Mouse (Mus musculus) common myeloid progenitor, adult 5-6 weeks (primary cell): ENCODE data around the gene BC003965. TPM values are rescaled to one million over a fixed set of nuclear protein-coding genes. Genes with fewer than 3 reads are reported as not detected.

Experiments
- ATAC-seq: replicated peaks from 2 replicates; pipeline ENCODE4 v1.8.0; 2016; ENCODE audit warnings: low read depth, mild to moderate bottlenecking, moderate TSS enrichment, inconsistent platforms; ENCODE audit not compliant: poor library complexity, severe bottlenecking
- total RNA-seq: library from RNA; stranded (forward); fragments of 200-1000, 187-1606 nt; gene quantifications from 2 replicates; pipeline ENCODE4 v1.2.3, GENCODE M21; 2017

Gene BC003965
- total RNA-seq, 1 experiment from 2014 or later = 11.6 TPM

DNA sequence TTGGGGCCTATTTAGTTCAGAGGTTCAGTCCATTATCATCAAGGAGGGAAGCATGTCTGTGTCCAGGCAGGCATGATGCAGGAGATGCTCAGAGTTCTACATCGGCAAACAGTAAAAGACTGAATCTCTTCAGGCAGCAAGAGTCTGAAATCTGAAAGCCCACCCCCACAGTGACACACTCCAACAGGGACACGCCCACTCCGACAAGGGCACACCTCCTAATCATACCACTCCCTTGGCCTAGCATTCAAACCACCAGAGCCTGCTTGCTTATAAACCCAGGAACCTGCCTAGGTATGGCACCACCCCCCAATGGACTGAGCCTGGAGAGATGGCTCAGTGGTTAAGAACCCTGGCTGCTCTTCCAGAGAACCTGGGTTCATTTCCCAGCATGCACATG is 31.1 kb downstream of the BC003965 start:
- ATAC-seq = no peak

DNA sequence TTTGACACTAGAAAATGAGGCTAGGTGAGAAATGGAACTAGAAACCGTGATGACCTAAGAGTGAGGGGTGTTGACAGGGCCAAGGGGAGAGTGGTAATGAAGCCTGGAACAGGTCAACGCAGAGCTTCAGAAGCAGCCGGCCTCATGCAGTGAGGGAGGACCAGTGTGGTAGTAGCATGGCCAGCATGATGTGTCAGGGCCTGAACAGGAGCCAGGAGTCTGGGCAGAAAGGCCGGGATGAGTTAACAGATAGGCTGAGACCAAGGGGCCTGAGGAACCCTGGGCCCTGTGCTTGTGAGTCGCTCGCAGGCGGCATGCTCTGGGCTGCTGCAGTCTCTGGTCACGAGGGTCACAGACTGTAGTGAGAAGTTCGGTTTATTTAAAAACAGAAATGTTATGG is 34.6 kb downstream of the BC003965 start:
- no peak for ATAC-seq

DNA sequence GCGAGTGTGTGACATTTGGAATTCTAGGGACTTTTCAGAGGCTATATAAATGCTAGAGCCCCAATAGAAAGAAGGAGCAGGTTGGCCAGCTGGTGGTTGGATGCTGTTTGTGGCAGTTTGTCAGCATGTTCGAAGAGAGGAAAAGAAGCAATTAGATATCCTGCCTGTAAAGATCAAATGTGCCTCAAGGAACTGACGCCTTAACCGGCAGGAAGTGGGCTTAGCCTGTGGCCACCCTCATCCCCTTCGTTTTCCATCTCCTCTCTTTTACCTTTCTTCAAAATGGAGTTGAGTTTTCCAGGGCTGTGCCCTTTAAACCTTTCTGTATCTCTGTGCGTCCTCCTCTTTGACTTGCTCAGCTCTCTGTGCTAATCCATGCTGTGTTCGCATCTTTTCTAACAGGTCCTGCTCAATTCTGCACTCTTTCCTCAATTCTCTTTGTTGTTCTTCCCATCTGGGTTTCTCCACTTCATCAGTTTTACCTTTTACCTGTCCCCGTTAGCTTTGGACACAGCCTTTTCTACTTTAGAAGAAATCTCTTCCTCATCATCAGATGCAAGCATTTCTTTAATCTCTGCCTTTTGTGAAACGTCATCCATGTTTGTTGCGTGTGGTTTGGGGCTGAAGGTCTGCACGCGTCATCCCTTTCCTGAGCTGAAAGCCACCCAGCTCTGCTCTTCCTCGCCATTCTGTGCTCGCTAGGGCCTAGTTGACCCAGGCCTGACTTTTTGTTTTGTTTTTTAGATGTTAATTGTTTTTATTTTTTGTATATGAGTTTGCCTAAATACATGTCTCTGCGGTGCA is 35.3 kb downstream of the BC003965 start:
- no peak for ATAC-seq

DNA sequence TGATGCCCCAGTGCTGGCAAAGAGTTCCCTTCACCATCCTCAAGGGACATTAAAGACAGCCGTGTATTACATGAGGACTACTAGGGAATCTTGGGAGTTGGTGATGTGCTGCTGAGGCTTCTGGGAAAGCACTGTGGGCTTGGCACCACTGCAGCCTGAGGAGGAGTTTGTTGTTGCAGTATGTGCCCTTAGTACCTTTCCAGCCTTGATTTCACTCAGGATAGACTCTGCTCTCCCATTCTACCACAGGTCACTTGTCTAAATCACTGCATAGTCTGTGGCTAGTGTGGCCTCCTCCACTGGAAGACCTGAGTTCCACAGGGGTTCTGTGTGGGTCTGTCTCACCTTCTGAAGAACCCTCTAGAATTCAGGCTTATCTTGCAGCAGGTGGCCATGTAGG is 36.4 kb downstream of the BC003965 start:
- ATAC-seq = no peak

DNA sequence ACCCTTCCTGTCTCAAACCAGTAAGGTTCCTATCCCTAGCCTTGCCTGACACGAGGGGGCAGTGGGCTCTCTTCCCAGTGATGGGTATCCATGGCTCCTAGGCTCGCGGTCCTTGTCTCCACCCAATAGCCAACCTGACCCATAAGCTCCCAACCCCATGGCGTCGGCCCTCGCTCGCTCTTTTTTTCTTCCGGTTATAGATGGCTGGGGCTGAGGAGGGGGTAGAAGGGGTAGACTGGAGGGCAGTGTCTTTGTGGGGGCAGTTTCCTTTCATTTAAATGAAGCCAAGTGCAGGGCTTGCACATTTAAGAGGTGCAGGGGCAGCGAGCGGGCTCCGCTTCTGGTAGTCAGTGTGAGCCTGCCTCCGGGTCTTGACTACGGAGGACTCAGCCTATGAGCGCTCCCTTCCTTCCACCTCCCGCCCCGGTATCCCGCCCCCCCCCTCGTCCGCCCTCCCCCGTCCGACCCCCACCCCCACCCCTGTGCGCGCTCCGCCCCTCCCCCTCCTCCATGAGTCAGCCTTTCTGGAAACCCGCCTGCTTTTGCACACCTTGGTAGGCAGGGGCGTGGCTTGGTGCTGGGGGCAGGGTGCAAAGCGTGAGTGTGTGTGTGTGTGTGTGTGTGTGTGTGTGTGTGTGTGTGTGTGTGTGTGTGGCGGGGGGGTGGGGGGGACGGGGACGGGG is 37.6 kb downstream of the BC003965 start:
- peak; percentile 37 for ATAC-seq

DNA sequence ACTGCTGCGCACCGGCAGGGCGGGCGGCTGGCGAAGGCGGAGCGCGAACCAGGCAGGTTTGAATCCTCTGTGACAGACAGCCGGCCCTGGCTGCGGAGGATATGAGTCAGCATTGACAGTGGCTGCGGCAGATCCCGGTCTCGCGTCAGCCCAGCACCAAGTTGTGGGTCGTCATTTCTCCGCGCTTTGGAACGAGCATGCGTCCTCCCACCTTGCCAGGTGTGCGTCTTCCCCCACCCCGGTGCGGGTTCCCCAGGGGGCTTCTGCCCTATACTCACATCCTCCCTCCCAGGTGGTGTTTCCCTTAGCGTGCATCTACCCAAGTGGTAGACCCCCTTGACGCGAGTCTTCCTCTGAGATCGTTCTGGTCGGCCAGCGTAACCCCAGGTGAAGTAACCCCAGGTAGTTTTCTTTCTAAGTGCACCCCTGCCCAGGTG is 38.2 kb downstream of the BC003965 start:
- ATAC-seq = peak; percentile 82

DNA sequence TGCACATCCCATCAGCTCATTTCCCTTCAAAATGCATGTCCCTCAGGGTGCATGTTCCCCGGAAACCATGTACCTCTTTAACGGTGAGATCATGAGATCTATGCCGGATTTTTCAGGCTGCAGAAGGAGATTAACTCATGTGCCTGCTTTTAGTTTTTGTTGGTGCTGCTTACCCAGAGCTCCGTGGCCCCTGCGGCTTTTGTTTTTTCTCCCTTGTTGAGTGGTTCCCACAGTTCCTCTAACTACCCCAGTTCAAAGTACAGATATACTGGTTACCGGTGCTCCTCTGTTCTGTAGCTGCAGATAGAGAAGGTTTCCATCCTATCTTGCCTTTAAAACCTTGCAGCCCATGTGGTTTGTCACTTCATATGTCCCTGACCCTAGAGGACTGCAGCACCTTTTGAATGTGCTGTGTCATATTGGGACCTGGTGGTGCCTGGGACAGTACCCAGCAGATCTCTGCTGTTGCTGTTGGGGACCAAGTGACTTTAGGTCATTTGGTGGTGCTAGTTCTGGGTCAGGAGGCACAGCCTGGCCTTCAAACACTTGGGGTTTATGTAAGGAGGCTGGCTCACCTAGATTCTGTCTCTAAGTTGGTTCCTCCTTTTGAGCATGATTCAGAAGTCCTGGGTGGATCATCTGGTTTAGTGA is 38.7 kb downstream of the BC003965 start:
- peak; percentile 40 for ATAC-seq

DNA sequence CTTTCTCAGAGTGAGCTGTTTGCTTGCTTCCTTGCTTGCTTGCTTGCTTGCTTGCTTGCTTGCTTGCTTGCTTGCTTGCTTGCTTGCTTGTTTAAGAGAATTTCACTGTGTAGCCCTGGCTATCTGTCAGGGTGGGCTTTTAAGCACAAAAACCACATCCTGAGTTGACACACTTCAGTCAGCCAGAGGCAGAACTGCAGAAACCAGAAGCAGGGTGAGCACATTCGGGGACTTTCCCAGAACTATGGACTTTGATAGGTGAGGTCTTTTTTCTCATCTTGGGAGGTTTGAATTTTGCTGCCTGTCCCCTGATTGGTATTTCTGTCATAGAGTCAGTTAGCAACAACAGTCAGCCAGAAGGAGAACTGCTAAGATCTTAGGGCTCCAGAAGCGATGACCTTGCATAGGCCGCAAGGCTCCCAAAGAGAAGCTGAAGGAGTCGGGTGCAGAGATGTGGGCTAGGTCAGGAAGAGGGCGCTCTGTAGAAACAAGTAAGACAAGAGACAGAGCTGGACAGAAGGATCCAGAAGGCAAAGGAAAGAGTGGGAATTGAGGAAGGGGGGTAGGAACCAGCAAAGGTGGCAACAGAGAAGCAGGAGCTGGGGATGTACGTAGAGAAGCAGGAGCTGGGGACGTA is 40.4 kb downstream of the BC003965 start:
- ATAC-seq = no peak

DNA sequence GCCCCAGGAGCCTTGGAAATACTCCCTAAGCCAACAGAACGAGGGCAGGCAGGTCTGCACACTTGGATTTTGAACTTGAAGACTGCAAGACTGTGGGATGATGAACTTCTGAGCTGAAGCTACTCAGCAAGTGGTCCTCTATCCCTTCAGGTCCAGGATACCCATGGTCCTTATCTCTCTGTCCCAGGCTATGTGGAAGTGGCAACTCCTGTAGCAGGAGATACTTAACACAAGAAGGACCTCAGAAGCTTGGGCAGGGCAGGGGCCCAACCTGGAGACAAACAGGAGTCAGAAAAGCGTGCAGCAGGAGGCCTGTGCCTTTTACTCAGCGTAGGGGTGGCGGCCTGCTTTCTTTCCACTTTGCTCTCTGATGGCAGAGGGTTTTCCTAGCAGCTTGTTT is 41.3 kb downstream of the BC003965 start:
- no peak for ATAC-seq

DNA sequence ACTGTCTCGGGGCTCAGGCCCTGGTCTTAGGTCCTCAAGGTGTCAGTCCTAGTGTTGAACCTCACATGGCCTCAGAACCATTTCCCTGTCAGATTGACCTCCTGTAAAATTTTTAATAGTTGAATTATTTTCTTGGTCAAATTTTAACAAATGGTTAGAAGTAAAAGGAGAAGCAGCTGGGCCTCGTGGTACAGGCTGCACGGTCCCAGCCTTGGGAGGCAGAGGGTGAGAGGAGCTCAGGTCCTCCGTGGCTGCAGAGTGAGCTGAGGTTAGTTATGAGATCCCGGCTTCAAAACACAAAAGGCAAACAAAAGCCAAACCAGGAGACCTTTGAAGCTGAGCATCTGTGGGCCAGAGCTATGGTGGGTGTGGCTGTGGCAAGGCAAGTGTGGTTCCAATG is 43.6 kb downstream of the BC003965 start:
- no peak for ATAC-seq

DNA sequence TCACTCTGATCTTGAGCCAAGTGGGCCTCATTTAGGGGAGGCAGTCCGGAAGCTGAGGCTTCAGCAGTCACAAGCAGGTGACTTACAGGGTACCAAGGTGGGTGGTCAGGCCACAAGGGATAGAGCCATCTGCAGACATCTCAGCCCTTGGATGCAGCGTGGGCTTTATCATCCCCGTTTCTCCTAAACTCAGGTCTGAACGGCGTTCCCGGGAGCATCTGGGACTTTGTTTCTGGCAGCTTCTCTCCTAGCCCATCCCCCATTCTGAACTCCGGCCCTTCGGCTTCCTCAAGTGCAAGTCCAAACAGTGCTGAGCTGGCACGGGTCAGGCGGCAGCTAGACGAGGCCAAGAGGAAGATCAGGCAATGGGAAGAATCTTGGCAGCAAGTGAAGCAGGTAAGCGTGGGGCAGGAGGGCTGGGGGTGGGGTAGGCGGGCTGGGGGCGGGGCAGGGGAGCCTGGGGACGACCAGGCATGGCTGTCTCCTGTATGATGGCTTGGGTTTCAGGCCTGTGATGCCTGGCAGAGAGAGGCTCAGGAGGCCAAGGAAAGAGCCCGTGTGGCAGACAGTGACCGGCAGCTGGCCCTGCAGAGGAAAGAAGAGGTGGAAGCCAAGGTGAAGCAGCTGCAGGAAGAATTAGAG is 45.8 kb downstream of the BC003965 start:
- 0 out of 2 replicates have a peak, but pooled peaks have one; percentile 43 for ATAC-seq

DNA sequence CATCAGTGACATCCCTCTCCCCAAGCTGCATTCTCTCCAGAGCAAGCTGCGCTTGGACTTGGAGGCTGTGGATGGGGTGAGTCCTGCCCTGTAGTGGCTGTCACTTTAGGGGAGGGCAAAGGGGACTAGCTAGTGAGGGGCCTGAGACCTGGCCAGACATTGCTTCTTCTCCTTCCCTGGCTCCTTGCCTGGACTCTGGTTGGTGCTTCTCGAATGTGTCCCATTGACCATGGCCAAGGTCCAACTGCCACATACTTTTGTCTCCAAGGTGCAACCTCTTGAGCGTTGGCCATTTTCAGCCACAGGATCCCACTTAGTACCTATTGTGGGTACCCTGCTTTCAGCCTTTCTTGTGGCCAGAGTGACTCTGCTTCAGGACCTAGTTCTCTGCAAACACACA is 46.3 kb downstream of the BC003965 start:
- no peak for ATAC-seq

DNA sequence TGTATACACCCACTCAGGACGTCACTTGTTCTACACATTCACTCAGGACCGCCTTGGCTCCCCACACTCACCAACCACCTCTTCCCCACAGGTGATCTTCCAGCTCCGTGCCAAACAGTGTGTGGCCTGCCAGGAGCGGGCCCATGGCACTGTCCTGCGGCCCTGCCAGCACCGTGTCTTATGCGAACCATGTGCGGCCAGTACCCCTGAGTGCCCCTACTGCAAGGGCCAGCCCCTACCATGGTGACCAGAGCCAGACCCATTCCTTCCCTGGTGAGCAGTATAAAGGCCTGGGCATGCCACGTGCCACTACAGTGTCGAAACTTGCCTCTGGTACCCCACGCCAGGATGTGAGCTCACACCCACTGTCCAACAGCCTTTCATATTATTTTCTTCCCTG is 47.3 kb downstream of the BC003965 start:
- peak; percentile 23; the same call in 1 of the 2 replicates for ATAC-seq

DNA sequence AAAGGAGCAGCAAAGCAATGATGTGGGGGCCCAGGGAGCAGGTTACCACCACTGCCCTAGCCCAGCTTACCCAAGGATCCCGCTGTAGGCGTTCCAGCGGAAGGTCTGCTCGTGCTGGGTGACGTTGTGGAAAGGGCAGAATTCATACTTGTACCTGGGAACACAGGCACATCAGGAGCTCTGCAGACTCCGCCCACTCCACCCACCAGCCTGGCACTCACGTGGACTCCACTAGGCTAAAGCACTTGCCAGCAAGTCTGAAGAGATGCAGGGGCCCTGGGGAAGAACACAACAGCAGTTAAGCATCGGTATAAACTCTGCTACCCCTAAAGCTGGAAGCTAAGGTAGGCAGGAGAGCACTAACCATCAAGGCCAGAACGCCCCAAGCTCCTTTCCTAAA is 51.3 kb downstream of the BC003965 start:
- no peak for ATAC-seq

Other genes starting within 250 kb of the BC003965 start
- gene Mapk8ip3, start 247.6 kb upstream of the BC003965 start, total RNA-seq = 21.0 and 33.2 TPM in 2 replicates
- 89.7 and 100 TPM in 2 replicates for gene Jpt2, start 223.9 kb upstream of the BC003965 start, total RNA-seq
- gene Cramp1l, start 168.8 kb upstream of the BC003965 start, total RNA-seq = 10.5 and 14.8 TPM in 2 replicates
- gene Ift140, start 168.5 kb upstream of the BC003965 start, total RNA-seq = 21.6 and 41.7 TPM in 2 replicates
- not detected in 2 replicates for gene Tmem204, start 101.0 kb upstream of the BC003965 start, total RNA-seq
- 23.7 and 44.4 TPM in 2 replicates for gene Telo2, start 68.6 kb upstream of the BC003965 start, total RNA-seq
- not detected in 2 replicates for gene Ptx4, start 63.8 kb upstream of the BC003965 start, total RNA-seq
- gene Clcn7, start 51.2 kb upstream of the BC003965 start, total RNA-seq = 4.1 and 7.3 TPM in 2 replicates
- 0.09 TPM in 1 of 2 replicates, not detected in the other for gene Ccdc154, start 22.1 kb upstream of the BC003965 start, total RNA-seq
- gene Gm38655, start 9.1 kb upstream of the BC003965 start, total RNA-seq = not detected in 2 replicates
- gene Unkl, start 3.8 kb downstream of the BC003965 start, total RNA-seq = 6.9 and 15.5 TPM in 2 replicates
- gene Gnptg, start 55.6 kb downstream of the BC003965 start, total RNA-seq = 13.6 and 14.3 TPM in 2 replicates
- 30.2 and 34.1 TPM in 2 replicates for gene Tsr3, start 55.6 kb downstream of the BC003965 start, total RNA-seq
- 0.59 and 2.6 TPM in 2 replicates for gene Baiap3, start 71.8 kb downstream of the BC003965 start, total RNA-seq
- 313 and 322 TPM in 2 replicates for gene Ube2i, start 90.1 kb downstream of the BC003965 start, total RNA-seq
- gene Prss34, start 113.8 kb downstream of the BC003965 start, total RNA-seq = 1.2 and 1.5 TPM in 2 replicates
- gene Prss28, start 124.1 kb downstream of the BC003965 start, total RNA-seq = not detected in 2 replicates
- not detected in 2 replicates for gene Prss29, start 134.1 kb downstream of the BC003965 start, total RNA-seq
- not detected in 2 replicates for gene Tpsab1, start 161.0 kb downstream of the BC003965 start, total RNA-seq
- not detected in 2 replicates for gene Tpsb2, start 181.8 kb downstream of the BC003965 start, total RNA-seq
- gene Tpsg1, start 184.7 kb downstream of the BC003965 start, total RNA-seq = not detected in 2 replicates
- 0.05 TPM in 1 of 2 replicates, not detected in the other for gene Cacna1h, start 249.2 kb downstream of the BC003965 start, total RNA-seq